Mouse (Mus musculus): ENCODE data around the gene Gyg. TPM values are rescaled to one million over a fixed set of nuclear protein-coding genes. Genes with fewer than 3 reads are reported as not detected.
A peak's percentile ranks its signal among the peaks of the same experiment; 100 is the strongest.

Gyg gene
- 100 to 1,000 TPM; 116 to 133 TPM for total RNA-seq (2021)
- long read RNA-seq, experiment 1, transcript Gyg-201 (7 exons, 1,922 nt), result major isoform, 107 of 155 reads
- long read RNA-seq, experiment 1, partial matches to known transcripts, result 3 of 155 reads
- long read RNA-seq, experiment 1, other reads (novel, unspliced or antisense), result 45 of 155 reads
- long read RNA-seq, experiment 2, transcript Gyg-201 (7 exons, 1,922 nt), result major isoform, 108 of 135 reads
- long read RNA-seq, experiment 2, partial matches to known transcripts, result 2 of 135 reads
- long read RNA-seq, experiment 2, other reads (novel, unspliced or antisense), result 24 of 135 reads

DNA sequence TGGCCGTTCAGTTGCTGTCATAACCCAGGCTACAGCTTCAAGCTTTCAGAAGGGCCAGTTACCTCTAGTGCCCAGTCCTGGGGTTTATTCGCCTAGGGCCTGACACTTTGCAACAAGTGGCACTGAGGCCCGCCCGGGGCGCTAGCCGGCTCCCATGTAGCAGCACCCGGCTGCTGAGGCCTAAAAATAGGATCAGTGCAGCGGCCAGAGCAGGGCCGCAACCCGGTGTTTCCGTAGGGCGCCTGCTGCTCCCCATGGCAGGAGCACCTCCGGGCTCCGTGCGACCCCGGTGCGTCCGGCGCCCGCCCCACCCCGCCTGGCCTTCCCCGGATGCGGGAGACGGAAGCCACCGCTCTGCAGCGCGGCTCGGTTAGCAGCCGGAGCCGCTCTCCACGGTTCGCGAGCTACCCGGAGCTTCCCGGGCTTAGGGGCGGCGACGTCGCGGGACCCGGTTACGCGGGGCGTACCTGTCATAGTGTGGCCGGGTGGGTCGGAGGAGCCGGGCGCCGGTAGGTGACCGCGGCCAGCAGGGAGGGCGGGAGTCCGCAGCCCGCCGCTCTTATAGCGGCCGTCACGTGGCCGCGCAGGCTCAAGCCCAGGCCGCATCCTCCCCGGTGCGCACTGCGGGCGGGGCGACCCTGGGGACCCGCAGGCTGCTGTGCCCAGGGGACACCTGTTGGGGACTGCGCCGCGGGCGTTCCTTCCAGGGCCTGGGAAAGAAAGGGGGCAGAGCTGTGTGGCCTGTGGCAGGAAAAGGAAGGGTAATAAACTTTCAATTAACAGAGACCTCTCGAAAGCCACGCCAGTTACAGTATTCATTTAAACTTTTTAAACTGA lies at the start of gene Gyg:
TSS of gene Gyg (minus strand) at position 787 of the 837 bp plus-strand sequence.
- DNase-seq (ENCODE audit: low spot score in 2 of 2), result peak; percentile 42 to 62

DNA sequence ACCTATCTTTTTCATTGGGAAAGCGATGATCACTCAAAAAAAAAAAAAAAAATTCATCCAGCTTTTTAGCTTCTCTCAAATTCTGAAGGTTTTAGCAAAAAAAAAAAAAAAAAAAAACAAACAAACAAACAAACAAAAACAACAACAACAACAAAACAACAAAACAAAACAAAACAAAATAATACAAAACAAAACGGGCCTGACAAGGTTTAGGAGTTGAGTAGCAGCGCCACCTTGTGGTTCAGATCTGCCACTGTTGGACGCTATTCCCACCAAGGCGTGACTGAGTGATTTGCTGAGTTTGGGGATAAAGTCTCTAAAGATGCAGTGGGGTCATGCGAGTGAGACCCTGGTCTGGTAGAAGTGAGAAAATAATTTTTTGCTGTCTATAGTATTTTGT lies 43.8 kb upstream of the Gyg start:
- DNase-seq (ENCODE audit: low spot score in 2 of 2), result peak; percentile 29 to 49

DNA sequence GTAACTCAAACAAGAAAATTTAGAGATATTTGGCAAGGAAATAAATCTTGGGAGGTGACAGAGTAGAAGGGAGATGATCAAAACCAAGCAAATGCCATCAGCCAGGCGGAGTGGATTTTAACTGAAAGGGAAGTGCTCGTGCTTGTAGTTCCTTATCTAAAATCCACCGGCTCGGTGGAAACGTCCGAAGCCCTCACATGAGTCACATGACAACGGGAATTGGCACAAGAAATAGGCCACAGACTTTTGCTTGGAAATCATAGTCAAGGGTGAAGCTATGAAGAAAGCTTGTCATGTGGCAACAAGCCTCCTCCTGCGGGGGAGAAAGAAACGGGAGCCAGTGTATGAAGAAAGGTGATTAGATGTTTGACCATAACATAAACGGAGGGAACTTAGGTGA lies 42.8 kb upstream of the Gyg start:
- no peak for DNase-seq (ENCODE audit: low spot score in 2 of 2)

DNA sequence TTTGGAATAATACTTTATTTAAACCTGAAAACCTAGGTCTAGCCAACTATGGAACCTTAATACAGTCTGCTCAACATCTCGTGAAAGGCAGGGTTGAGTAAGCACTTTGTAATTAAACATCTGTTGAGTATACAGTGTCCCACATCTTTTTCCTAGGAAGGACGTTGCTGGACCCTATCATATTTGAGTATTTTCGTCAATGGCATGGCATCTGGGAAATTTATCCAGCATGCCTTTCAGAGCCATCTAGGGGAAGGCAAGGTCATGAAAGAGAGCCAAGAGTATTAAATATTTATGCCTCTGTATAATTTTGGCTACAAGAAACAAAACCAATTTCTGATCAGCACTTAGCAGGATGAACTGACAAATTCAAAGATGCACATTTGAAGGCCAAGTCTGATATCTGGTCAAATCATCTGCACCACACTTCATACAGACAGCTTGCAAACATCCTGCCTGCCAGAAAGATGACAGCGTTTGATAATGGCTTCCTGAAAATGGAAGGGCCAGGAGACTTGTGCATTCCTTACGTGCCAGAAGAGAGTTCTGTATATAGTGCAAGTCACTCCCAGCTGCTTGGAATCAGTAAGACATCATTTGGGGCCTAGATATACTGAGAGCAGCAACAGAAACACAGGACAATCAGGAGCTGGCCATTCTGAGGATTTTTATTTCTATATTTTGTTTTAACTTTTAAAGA lies 34.0 kb upstream of the Gyg start:
- DNase-seq (ENCODE audit: low spot score in 2 of 2), result no peak

DNA sequence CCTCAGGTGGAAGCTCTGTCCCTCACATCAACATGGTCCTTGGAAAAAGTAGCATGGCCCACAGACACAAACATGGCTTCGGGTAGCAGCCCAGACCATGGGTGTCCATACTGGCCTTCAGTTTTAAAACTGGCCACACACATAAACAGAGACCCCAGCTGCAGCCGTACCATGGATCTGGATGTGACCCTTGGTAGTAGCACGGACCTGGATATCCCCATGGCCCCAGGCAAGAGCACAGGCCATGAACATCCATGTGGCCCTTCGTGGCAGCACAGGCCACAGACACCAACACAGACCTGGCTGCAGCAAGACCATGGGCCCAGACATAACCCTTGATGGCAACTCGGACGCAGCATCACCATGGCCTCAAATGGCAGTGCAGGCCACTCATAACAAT lies 17.3 kb upstream of the Gyg start:
- DNase-seq (ENCODE audit: low spot score in 2 of 2), result no peak

DNA sequence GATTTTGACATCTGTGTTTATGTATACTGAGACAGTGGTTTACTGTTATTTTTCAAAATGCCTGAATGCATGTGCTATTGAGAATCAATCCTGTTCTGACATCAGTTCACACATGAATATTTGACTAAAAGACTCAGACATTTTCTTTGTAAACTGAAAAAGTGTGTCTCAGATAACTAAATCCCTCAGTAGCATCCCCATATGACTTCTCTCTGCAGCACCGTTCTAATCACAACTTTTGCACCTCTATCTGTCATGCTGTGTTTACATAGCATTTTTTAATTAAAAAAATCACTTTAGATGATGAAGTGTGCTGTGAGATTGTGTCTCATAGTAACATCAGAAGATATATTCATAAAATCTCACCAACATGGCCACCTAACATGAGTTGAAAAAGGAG lies 12.4 kb upstream of the Gyg start:
- no peak for DNase-seq (ENCODE audit: low spot score in 2 of 2)

DNA sequence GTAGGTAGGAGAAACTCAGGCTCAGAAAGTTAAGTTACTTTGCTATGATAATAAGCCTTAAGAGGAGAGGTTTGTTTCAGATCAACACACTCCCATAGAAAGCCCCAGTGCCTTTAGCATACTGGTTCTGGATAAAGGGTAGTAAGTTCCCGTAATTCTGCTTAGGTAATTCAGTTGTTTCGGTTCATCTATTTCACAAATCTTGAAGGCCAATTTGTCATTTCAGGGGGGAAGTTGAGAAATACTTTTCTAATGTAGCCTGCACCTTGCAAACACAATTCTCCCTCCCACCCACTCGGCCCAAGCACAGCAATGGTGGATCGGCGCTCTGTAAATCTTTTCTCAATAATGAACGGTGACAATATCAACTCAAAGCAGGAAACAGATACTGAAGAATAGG lies 359 bp upstream of the Gyg start:
- DNase-seq (ENCODE audit: low spot score in 2 of 2), result no peak

DNA sequence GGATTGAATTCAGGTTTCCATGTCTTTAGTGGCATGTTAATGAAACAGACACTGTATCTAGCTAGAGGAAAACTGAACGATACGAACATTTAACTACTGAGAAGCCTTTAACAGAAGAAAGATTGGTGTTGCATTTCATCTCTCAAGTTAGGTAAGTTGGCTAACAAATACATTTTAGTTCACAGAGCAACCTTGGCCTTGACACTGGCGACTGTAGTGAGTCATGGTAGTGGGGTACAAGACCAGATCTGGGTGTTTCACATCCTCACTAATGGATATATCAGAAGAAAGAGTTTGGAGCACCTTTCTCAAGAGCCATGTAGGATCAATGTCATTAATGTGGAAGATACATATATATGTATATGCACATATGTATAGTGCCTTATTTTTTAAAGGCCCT lies 3.5 kb downstream of the Gyg start:
- no peak for DNase-seq (ENCODE audit: low spot score in 2 of 2)

DNA sequence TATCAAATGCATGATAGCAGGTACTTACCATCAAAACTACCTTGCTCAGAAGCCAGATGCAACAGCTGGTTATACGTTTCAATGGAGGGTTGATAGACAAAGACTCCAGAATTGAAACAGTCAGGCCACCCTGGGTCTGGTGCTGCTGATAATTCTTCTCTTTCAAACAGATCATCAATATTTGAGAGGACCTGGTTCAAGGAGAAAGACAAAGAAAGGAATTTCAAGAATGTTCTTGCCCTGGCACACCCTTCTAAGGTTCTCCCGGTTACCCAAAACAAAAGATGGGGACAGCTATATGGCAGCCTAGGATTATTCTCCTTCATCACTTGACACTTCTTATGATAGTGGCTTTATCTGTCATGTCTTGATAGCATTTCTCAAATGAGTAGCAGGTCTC lies 4.6 kb downstream of the Gyg start:
- no peak for DNase-seq (ENCODE audit: low spot score in 2 of 2)

DNA sequence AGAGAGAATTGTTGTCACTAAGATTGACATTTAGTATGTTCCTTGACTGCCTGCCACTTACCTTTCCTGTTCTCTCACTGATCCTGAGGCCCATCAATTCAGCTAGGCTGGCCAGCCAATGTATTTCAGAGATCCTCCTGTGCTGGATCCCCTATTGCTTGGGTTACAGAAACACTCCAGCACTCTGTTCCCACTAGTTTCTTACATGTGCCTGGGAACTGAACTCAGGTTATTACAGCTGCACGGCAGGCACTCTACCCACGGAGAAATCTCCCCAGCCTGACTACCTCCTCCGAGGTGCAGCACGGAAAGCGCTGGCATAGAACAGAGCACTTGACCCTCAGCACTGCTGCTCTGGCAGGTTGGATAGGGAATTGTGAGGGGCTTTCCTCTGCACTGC lies 7.5 kb downstream of the Gyg start:
- no peak for DNase-seq (ENCODE audit: low spot score in 2 of 2)

DNA sequence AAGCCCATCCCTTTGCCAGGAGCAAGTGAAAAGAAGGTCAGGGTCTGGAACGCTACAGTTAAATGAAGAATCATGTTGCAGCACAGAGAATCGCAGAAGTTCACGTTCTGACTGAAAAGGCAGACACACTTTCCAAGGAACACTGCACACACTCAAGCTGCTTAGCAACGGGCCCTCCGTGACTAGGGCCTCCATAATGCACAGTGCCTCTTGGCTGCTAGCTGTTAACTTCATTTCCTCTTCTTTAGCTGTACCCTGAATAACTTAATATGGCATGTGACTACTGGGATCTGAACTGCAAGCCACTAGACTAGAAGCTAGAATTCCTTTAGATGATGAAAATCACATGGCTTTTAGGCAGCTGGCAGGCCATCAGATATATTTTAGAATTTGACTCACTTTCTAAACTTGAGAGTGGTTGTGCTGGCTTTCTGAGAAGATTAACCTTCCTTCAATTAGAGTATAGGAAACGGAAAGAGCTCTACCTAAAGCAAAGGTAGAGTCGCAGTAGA lies 8.2 kb downstream of the Gyg start:
- no peak for DNase-seq (ENCODE audit: low spot score in 2 of 2)

DNA sequence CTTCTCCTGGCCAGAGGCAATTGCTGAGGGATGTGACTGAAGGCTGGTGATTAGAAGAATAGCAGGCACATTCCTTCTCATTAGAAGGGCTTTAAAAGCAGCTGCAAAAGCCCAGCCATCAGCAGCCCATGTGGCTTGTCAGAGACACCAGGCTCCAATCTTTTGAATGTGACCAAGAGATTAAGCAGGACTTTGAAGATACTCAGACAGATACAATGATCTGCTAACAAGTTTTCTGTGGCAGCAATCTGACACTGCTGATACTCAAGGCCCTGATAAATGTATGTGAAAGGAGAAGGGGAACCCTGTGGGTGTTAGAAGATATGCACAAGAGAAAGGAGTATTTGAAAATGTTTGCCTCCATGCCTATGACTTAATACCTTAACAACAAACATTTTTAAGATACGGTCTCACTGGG lies 9.4 kb downstream of the Gyg start:
- DNase-seq (ENCODE audit: low spot score in 2 of 2), result no peak

DNA sequence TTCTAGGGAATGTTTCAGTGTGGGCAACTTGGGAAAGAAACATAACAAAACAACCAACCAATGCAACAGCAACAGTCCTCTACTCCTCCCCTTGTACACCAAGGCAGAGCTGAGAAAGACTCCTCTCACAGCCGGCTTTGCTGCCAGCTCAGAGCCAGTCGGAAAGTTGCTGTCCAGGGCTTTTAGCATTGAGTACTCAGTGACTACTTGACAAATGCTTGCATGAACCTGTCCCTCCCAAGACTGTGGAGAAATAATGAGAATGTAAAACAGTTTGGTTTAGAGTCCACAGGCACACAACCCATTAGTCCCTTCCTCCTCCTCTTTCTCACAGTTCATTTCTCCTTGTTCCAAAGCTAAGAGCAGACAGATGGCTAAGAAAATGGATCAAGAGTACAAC lies 10.7 kb downstream of the Gyg start:
- DNase-seq (ENCODE audit: low spot score in 2 of 2), result no peak

DNA sequence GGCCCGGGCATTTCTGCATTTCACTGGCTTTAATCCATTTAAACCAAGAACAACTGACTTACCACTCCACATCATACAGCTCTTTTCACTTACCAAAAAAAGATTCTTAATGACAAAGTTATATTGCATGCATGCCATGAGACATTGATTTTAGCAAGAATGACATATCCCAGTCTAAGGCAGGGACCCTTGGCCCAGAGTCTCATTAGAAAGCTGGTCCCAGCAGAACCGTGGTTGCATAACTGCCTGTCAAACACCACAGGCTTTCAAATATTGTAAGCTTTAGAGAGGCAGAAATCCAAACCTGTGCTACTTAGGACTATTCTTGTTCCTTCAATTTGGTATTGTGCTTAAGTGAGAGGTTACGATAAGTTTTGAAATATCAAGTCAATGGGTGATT lies 11.4 kb downstream of the Gyg start:
- no peak for DNase-seq (ENCODE audit: low spot score in 2 of 2)

DNA sequence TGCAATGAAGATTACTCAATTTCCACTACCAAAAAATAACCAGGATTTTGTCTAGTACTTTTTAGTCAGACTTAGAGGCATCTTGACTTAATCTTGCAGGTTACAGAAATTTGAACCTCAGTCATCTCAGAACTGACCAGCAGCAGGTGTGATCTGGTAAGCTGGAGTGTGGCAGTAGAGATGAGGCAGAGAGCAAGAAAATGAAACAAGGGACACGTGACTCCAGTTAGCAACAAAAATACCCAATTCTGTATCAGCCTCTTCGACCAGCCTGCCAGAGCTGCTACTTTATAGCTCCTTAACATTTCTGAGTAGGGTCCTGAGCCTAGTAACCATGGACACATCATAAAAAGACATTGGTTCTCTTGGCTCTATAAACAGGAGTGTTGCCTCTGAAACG lies 12.5 kb downstream of the Gyg start:
- DNase-seq (ENCODE audit: low spot score in 2 of 2), result no peak

DNA sequence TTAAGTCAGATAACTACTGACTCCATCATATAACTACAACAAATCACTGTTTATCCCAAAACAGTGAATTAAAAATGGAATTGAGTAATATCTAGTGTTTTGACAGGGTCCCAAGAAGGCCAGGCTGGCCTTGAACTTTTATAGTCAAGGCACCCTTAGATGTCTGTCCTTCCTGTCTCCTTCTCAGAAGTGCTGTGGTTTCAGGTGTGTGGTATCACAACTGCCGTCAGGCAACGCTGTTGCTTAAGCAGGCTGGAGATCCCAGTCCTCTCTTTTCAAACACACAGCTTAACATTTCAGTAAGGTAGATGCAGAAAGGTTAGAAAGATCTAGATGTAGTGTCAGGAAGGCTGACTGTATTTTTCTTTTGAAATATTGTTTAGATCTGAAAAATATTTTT lies 13.0 kb downstream of the Gyg start:
- no peak for DNase-seq (ENCODE audit: low spot score in 2 of 2)

DNA sequence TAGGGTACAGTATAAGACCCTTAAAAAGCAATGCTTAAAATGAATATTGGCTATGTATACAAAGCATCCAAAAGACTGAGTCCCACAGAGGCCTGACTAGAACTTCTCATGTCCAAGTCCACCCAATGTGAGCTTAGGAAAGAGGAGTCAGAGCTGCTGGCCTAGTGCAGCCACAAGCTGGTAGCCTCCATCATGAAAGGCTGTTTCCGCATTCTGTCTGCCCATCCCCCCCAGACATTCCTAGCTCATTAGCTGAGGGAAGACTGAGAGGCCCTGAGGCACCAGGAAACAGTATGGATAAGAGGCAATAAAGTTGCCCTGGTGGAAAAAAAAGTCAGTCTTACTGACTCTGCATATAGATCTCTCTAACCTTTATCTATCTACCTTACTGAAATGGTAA lies 13.4 kb downstream of the Gyg start:
- DNase-seq (ENCODE audit: low spot score in 2 of 2), result no peak

DNA sequence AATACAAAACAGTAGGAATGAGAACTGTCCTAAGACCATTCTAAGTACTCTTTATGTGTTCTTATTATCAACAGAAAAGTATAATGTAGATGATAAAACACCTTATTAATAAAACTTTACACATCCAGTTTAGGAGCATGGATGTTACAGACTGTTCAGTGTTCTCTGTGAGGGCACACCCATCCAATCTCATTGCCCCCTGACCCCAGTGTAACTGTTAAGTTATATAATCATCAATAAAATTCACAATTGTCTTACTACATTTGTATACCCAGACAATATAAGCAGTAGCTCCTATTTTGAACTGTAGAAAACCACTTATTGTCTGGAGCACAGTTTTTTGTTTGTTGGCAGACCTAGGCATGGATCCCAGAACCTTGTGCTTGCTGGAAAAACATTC lies 13.9 kb downstream of the Gyg start:
- DNase-seq (ENCODE audit: low spot score in 2 of 2), result no peak

DNA sequence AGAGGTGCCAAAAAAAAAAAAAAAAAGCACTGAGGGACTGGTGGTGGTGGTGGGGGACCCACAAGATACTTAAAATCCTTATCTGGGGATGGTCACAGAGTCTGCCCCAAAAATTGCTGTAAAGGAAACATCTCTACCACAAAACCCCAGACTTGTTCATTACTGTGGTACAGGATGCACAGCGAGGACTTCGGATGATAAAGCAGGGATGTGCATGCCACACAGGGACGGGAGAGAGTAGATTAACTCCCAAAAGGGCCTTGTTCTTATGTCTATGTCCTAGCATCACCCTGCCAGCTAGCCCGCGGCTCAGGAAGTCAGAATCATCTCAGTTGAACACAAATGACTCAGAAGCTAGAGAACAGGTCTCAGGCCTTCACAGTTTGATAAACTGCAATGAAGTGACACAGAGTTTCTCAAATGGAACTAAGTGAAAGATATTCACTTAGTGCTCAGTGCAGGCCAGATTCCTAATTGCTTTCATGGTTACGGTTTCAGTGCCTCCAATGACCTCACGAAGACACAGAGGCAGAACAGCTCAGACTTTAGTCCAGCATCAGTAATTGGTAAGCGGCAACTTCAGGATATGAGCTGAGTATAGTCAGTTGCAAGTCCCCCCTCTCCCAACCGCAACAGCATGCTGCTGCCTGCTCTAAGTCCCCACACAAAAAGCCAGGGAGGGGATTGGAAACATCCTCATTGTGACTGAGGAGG lies 18.1 kb downstream of the Gyg start:
- no peak for DNase-seq (ENCODE audit: low spot score in 2 of 2)

DNA sequence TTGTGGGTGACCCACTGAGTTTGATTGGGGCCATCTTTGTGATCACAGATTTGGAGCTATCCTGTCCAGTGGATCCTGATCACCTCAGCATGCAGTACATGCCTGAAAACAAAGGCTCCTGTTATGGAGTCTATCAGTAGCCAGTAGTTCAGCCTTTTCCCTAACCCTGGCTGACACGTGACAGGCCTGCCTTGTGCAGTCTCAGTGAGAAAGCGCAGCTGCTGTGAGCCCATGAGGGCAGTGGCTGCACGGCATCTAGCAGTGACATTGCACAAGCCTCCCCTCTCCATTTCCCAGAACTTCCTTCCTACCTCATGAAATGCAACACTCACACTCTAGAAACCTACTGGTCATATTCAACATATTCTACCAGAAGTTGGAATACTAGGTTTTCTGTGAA lies 20.6 kb downstream of the Gyg start:
- DNase-seq (ENCODE audit: low spot score in 2 of 2), result no peak

DNA sequence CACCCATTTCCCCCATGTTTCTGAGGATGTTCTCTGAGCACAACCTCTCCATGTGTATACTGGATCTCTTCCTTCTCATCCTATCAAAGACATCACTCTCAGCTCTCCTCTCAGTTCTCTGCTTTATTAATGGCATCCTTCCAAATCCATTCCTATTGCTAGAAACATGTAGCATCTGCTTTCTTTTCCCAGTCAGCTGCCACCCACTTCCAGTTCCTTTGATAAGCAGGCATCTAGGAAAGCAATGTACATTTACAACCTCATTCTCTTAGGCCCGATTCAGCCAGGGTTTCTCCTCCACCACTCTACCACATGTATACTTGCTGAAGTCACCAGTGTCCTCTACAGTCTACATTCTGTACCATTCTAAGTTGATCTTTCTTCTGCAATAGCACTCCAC lies 21.4 kb downstream of the Gyg start:
- no peak for DNase-seq (ENCODE audit: low spot score in 2 of 2)
